Comparison of ENCODE assay signal across 10 mouse cellular contexts in genomic region chr17:70719684-70720324, GRCm38 (mm10).
DNase-seq lines count a peak whose midpoint lies in the region; ATAC-seq and TF ChIP-seq lines count a peak whose summit lies in the region.
"Had no signal": no experiment of that assay in that cellular context is flagged by ENCODE, and none has a peak within 500 bp of the region (broad histone marks: within the 10 kb centered on the region; RNA-seq: fewer than 3 reads in every experiment).

No protein-coding gene starts in this region.

- TF ChIP-seq POLR2A in embryonic fibroblast, embryonic 13.5 days (IDR thresholded peaks at IDR 0.05; ENCODE audit: low read depth, low read length) = no peak

- H3K36me3 ChIP-seq in intestine, embryonic 14.5 days (ENCODE audit: control insufficient read depth, insufficient read depth, low read length) = no peaks in the 10 kb centered on the region
- H3K36me3 ChIP-seq in intestine, postnatal 0 days (ENCODE audit: control insufficient read depth, insufficient read depth) = no peaks in the 10 kb centered on the region

- no peaks in the 10 kb centered on the region for H3K27me3 ChIP-seq in intestine, embryonic 14.5 days (replicated peaks; ENCODE audit: control insufficient read depth, insufficient read depth, low read length)
- no peaks in the 10 kb centered on the region for H3K27me3 ChIP-seq in intestine, postnatal 0 days (replicated peaks; ENCODE audit: control insufficient read depth, insufficient read depth, low read length)

- H3K4me1 ChIP-seq in intestine, embryonic 14.5 days (replicated peaks; ENCODE audit: control insufficient read depth, insufficient read depth, low read length) = no peaks in the 10 kb centered on the region
- no peaks in the 10 kb centered on the region for H3K4me1 ChIP-seq in intestine, postnatal 0 days (replicated peaks; ENCODE audit: control insufficient read depth, insufficient read depth, low read length)
- peaks cover 8% of the 10 kb centered on the region for H3K4me1 ChIP-seq in embryonic fibroblast, embryonic 13.5 days (ENCODE audit: control insufficient read depth, insufficient read depth, low read length)

- H3K4me2 ChIP-seq in intestine, embryonic 14.5 days (ENCODE audit: low read length) = no peak overlapping the region
- H3K4me2 ChIP-seq in intestine, postnatal 0 days (replicated peaks; ENCODE audit: low read depth) = no peak overlapping the region

- ATAC-seq in intestine, embryonic 14.5 days (replicated peaks; ENCODE audit: low FRiP score, low TSS enrichment, low read depth) = peak; percentile 32; the same call in 1 of the 2 replicates
- ATAC-seq in intestine, postnatal 0 days = no peak

- H3K27ac ChIP-seq in intestine, embryonic 14.5 days (ENCODE audit: low read depth) = no peak overlapping the region
- H3K27ac ChIP-seq in intestine, postnatal 0 days (ENCODE audit: low read depth, low read length) = no peak overlapping the region
- peak overlapping the region; percentile 92 for H3K27ac ChIP-seq in embryonic fibroblast, embryonic 13.5 days (ENCODE audit: insufficient read depth, low read length)

- H3K4me3 ChIP-seq in intestine, embryonic 14.5 days (ENCODE audit: low read depth, low read length) = no peak overlapping the region
- H3K4me3 ChIP-seq in intestine, postnatal 0 days (ENCODE audit: low read depth, low read length) = no peak overlapping the region
- H3K4me3 ChIP-seq in embryonic fibroblast, embryonic 13.5 days (ENCODE audit: insufficient read depth, low read length) = no peak overlapping the region

- no peaks in the 10 kb centered on the region for H3K9me3 ChIP-seq in intestine, embryonic 14.5 days (ENCODE audit: control insufficient read depth, low read length)
- no peaks in the 10 kb centered on the region for H3K9me3 ChIP-seq in intestine, postnatal 0 days (ENCODE audit: control insufficient read depth)

- DNase-seq in intestine, embryonic 14.5 days (ENCODE audit: low spot score) = peak; percentile 50
- DNase-seq in 3T3-L1 (ENCODE audit: low read depth, low spot score) (peak; percentile 100), MN1 (ENCODE audit: low spot score) (peak; percentile 78)
- DNase-seq in left cerebral cortex, postnatal 14 days (ENCODE audit: low spot score in 2 of 2) = no peak
- no peak for DNase-seq in layer of hippocampus, adult 11-12 months (ENCODE audit: low spot score)
- no peak for DNase-seq in spleen, adult 18-20 months
- DNase-seq: gastrocnemius, postnatal 36 days; thymus, postnatal 25 days had no signal

- H3K9ac ChIP-seq in intestine, embryonic 14.5 days (ENCODE audit: low read length) = no peak overlapping the region
- no peak overlapping the region for H3K9ac ChIP-seq in intestine, postnatal 0 days (ENCODE audit: low read depth, low read length)

- no peak for TF ChIP-seq CTCF in intestine, postnatal 0 days (IDR thresholded peaks at IDR 0.05; ENCODE audit: low read depth)
- no peak for TF ChIP-seq CTCF in embryonic fibroblast, embryonic 13.5 days (IDR thresholded peaks at IDR 0.05; ENCODE audit: borderline replicate concordance, insufficient read depth, low read length)

- intact Hi-C loops in left cerebral cortex, postnatal 14 days (cut with DNase I) = no loop called here

- WGBS in intestine, embryonic 14.5 days = 76% methylated on average over 11 of the region's 11 CpGs
- 74% methylated on average over 11 of the region's 11 CpGs for WGBS in intestine, postnatal 0 days

Comparison
In these comparisons a context has a peak if more than half of its experiments do, and no peak if none do; other contexts are left out.
1. DNase-seq: peak in intestine, embryonic 14.5 days (single experiment), 3T3-L1 (single experiment) and MN1 (single experiment); none in left cerebral cortex, postnatal 14 days (0 of 2), layer of hippocampus, adult 11-12 months (single experiment) and spleen, adult 18-20 months (0 of 2).